Mouse (Mus musculus) retina, postnatal 7 days (tissue): ENCODE measurements around the gene Nup88.
"Not testable (repeated sequence)": the region's sequence is repeated elsewhere in the genome, so short reads cannot be mapped to it uniquely, and the experiment has no call there.

Experiments used
- DNase-seq: peaks from one replicate; pipeline ENCODE4 v3.0.0-alpha.2; 2012; ENCODE audit warnings: low read depth, low spot score

Nup88 gene

GRCm38 (mm10) chr11:70969271-70969794 is 440 bp downstream of the Nup88 start:
- DNase-seq = no peak

GRCm38 (mm10) chr11:70964222-70964907 is 5.4 kb downstream of the Nup88 start:
- DNase-seq = no peak

DNA sequence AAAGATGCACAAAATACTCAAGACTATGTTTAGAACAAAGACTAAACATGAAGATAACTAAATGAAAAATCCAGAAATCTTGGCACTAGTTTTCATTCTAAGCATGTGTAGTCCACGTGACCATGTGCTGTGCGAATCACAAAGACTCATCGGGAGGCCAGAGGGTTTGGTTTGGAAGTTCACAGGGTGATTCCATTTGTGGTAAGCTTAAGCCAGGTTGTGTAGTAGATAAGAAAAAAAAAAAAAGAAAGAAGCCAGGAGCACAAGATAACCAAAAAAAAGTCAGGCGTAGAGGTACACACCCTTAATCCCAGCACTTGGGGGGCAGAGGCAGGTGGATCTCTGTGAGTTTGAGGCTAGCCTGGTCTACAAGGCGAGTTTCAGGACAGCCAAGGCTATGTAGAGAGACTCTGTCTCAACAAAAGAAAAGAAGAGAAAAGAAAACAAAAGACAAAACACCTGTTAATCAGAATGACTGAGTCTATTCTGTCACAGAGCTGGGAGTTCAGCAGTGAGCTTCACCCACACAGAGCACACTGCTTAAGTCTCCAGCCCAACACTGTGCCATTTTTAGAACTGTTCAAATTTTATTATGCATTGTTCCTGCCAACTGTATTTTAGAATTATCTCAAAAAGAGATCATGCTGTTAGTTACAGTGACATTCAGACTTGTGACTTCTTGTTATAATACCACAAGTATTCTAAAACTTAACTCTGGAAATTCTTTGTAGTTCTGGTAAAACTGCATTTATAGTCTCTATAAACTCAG is 8.8 kb downstream of the Nup88 start:
- DNase-seq = no peak

GRCm38 (mm10) chr11:70954711-70955110 is 15.1 kb downstream of the Nup88 start:
- DNase-seq = no peak

- no peak for DNase-seq
These were observed 24.6 kb downstream of the Nup88 start for GRCm38 (mm10) chr11:70944935-70945817.

DNA sequence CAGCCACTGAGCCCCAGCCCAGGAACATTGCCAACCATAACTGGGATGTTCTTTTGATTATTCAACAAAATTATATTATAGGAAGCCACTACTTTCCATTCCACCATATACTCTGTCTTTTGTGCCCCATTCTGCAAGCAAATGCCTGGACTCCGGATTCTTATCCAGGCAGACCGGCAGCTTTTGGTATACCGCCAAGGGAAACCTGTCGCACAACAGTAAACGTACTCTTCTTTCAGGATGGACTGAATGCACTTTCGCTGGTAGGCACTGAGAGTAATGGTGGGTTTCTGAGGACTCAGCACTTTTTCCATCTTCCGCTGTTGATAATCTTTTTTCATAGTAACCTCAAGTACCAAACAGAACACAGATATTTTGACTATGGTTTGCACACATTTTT is 26.1 kb downstream of the Nup88 start:
- DNase-seq = no peak

- DNase-seq = no peak
These were observed 27.2 kb downstream of the Nup88 start for GRCm38 (mm10) chr11:70942596-70942995.

DNA sequence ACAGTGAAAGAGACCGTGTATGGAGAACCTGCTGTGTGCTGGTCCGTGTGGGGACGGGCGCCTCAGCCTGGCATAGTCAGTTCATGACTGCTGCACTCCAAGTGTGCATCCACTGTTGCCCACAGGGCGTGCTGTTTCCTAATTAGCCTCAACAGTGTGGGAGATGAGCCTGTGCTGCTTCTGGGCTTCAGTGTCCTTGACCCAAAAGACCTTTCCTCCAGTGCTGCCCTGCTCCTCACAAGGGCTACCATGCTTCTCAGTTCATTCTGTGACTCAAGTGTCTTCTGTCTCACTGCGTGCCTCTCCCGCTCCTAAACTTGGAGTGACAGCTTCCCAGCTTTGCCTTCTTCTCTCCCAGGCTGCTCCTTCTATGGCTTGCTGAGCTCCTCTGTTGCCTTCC is 34.5 kb downstream of the Nup88 start:
- no peak for DNase-seq

- DNase-seq = no peak
These were observed 38.3 kb downstream of the Nup88 start for GRCm38 (mm10) chr11:70931461-70931860.

- no peak for DNase-seq
These were observed 50.2 kb downstream of the Nup88 start for GRCm38 (mm10) chr11:70919524-70919923.

GRCm38 (mm10) chr11:70917896-70918295 is 51.9 kb downstream of the Nup88 start:
- DNase-seq = no peak

GRCm38 (mm10) chr11:70911920-70912319 is 57.9 kb downstream of the Nup88 start:
- no peak for DNase-seq

GRCm38 (mm10) chr11:70911323-70911722 is 58.5 kb downstream of the Nup88 start:
- DNase-seq = no peak

- no peak for DNase-seq
These were observed 63.1 kb downstream of the Nup88 start for GRCm38 (mm10) chr11:70906681-70907080.

DNA sequence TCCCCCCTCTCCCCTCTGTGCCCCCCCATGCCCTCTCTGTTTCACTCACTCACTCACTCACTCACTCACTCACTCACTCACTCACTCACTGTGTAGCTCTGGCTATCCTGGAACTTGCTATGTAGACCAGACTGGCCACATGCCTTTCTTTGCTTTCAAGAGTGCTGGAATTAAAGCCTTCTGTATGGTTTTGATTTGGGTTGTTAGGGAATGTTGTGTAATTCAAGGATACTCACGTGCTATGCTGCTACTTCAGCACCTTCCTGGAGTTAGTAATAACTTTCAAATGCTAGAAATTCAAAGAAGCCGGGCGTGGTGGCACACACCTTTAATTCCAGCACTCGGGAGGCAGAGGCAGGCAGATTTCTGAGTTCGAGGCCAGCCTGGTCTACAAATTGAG is 71.6 kb downstream of the Nup88 start:
- DNase-seq = not testable (repeated sequence)

DNA sequence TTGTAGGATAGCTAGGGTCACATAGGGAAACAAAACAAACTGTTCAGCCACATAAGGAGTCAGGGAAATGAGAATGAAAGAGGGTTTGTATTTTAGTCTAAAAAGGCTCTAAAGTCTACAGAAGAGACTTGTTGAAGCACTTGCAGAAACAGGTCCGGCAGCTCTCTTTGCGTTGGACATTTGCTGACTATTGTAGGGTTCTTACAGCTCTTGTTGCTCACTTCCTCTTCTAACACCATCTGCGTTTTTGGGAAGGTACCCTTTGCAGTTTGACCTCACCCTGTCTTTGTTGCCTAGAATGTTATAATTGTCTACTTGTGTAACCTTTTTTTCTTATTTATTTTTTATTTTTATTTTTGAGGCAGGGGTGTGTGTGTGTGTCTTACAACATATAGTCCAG is 72.1 kb downstream of the Nup88 start:
- no peak for DNase-seq
